Mouse (Mus musculus) heart, postnatal 0 days (tissue): Measurements from ENCODE around the gene Aplp2. TPM values are rescaled to one million over a fixed set of nuclear protein-coding genes. Genes with fewer than 3 reads are reported as not detected.

ENCODE experiments used
- ATAC-seq: fragments of 200-750 bp; cut with Nextera tagmentation; 2 replicates; pipeline ENCODE4 v1.8.0; 2017; ENCODE audit warnings: low read depth, moderate number of reproducible peaks, moderate library complexity; ENCODE audit not compliant: insufficient read depth
- DNase-seq: peaks from one replicate; pipeline ENCODE4 v3.0.0-alpha.2; 2016; ENCODE audit warnings: low spot score
- H3K27ac ChIP-seq: fragments of 300-500 bp; sonication (generic); 2 replicates; pipeline ENCODE4 v1.5.1; 2014; ENCODE audit warnings: low read depth, mild to moderate bottlenecking
- H3K27me3 ChIP-seq: fragments of 300-500 bp; sonication (generic); 2 replicates; pipeline ENCODE4 v1.6.1; 2014; ENCODE audit warnings: low read length, mixed read lengths; ENCODE audit not compliant: control insufficient read depth, insufficient read depth
- H3K36me3 ChIP-seq: fragments of 300-500 bp; sonication (generic); replicated peaks from 2 replicates; pipeline ENCODE4 v1.6.1; 2014; ENCODE audit warnings: low read length, mixed read lengths; ENCODE audit not compliant: control insufficient read depth, insufficient read depth
- H3K4me1 ChIP-seq: fragments of 300-500 bp; sonication (generic); 2 replicates; pipeline ENCODE4 v1.6.1; 2014; ENCODE audit warnings: antibody characterized with exemption; ENCODE audit not compliant: control insufficient read depth, insufficient read depth
- H3K4me2 ChIP-seq: fragments of 300-500 bp; sonication (generic); 2 replicates; pipeline ENCODE4 v1.6.1; 2014; ENCODE audit warnings: low read depth, mild to moderate bottlenecking, low read length, moderate library complexity
- H3K4me3 ChIP-seq: fragments of 300-500 bp; sonication (generic); 2 replicates; pipeline ENCODE4 v1.5.1; 2014; ENCODE audit warnings: low read depth, low read length
- H3K9ac ChIP-seq: fragments of 300-500 bp; sonication (generic); replicated peaks from 2 replicates; pipeline ENCODE4 v1.6.1; 2014; ENCODE audit warnings: low read depth, low read length, mixed read lengths
- H3K9me3 ChIP-seq: fragments of 300-500 bp; sonication (generic); replicated peaks from 2 replicates; pipeline ENCODE4 v1.6.1; 2016; ENCODE audit warnings: low read length; ENCODE audit not compliant: control insufficient read depth
- CTCF ChIP-seq: IDR thresholded peaks from 2 replicates; pipeline ENCODE4 v1.5.1; 2016; ENCODE audit warnings: antibody characterized with exemption, control low read depth, low read depth
- EP300 ChIP-seq: IDR thresholded peaks from 2 replicates; pipeline ENCODE4 v1.6.1; 2016; ENCODE audit warnings: antibody characterized with exemption, low read depth
- WGBS: fragments of 180-500 bp; shearing (Covaris S2); extraction: QIAGEN DNeasy Blood & Tissue Kit; methylation state at CpG from one replicate; pipeline ENCODE4 v1.1.7; 2014; 5-methylcytosine and 5-hydroxymethylcytosine counted together
- polyA plus RNA-seq: library from polyadenylated mRNA; unstranded; fragments of >200 nt; fragmentation: Nextera tagmentation; extraction: Ambion mirVana; gene quantifications from 2 replicates; pipeline ENCODE4 v1.2.1, GENCODE M21; 2015
- total RNA-seq: library from RNA; depleted of rRNA; stranded (reverse); fragments of >200 nt; gene quantifications from 2 replicates; pipeline ENCODE4 v1.2.3, GENCODE M21; 2014; ENCODE audit warnings: low replicate concordance

Gene Aplp2
- total and polyA plus RNA-seq, 2 experiments from 2014 or later, result 305 to 312 TPM

DNA sequence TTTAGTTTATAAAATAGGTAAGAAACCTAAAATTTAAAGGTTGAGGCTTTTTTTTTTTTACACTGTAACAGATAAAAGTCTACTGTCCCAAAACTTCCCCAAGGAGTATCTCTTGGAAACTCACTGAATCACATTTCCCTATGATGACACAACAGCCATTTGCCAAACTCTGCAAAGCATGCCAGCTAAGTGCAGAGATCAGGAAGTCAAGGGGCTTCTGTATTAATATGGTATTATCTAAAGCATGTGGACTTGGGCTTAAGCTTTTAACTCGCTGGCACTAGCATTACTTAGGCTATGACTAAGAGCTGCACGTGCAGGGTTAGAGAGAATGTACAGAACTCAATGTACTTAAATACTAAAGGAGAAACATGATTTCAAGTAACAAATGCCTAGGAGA is 22.4 kb downstream of the Aplp2 start:
- Histone ChIP-seq H3K36me3 (no peaks in the 10 kb centered on the region), H3K27ac (no peak overlapping the region), H3K9ac (no peak overlapping the region), H3K9me3 (no peaks in the 10 kb centered on the region), H3K4me3 (no peak overlapping the region), H3K4me2 (no peak overlapping the region), H3K27me3 (no peaks in the 10 kb centered on the region), H3K4me1 (peaks cover 4% of the 10 kb centered on the region; the same call in 1 of the 2 replicates)
- 27% methylated on average over 2 of the region's 2 CpGs for WGBS
- TF ChIP-seq EP300, result no peak
- TF ChIP-seq CTCF, result no peak
- no peak for DNase-seq
- ATAC-seq, result no peak

GRCm38 (mm10) chr9:31184439-31184838 is 27.2 kb downstream of the Aplp2 start:
- Histone ChIP-seq H3K36me3 (no peaks in the 10 kb centered on the region), H3K4me1 (peaks cover 28% of the 10 kb centered on the region), H3K9me3 (no peaks in the 10 kb centered on the region), H3K4me2 (no peak overlapping the region), H3K9ac (no peak overlapping the region), H3K27ac (no peak overlapping the region), H3K4me3 (no peak overlapping the region), H3K27me3 (no peaks in the 10 kb centered on the region)
- no peak for ATAC-seq
- TF ChIP-seq CTCF, result no peak
- TF ChIP-seq EP300, result no peak
- 96% methylated on average over 5 of the region's 5 CpGs for WGBS
- no peak for DNase-seq

DNA sequence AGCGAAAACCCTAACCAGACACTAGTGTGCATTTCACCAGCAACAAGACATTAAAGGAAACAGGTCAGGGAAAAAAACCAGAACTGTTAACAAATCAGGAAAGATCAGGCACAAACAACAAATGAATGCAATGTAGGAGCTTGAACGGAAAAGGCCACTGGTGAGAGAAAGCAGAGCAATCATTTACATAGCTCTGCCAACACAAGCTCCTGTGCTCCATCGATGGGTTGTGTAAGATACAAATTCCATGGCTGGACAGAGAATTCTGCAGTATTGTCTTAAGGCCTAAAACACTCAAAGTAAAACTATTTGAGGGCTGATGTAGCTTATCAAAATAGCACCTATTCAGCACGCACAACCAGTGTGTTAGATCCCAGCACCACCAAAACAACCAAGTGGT is 28.6 kb downstream of the Aplp2 start:
- H3K4me2 ChIP-seq, result no peak overlapping the region
- peaks cover 27% of the 10 kb centered on the region for H3K4me1 ChIP-seq
- 0 out of 2 replicates have a peak overlapping the region, but pooled peaks have one; percentile 20 for H3K27ac ChIP-seq
- WGBS, result 52% methylated on average over 4 of the region's 4 CpGs
- H3K27me3 ChIP-seq, result no peaks in the 10 kb centered on the region
- H3K9me3 ChIP-seq, result no peaks in the 10 kb centered on the region
- H3K4me3 ChIP-seq, result no peak overlapping the region
- no peaks in the 10 kb centered on the region for H3K36me3 ChIP-seq
- peak; percentile 32 for DNase-seq
- ATAC-seq, result no peak
- H3K9ac ChIP-seq, result no peak overlapping the region
- TF ChIP-seq EP300, result no peak

DNA sequence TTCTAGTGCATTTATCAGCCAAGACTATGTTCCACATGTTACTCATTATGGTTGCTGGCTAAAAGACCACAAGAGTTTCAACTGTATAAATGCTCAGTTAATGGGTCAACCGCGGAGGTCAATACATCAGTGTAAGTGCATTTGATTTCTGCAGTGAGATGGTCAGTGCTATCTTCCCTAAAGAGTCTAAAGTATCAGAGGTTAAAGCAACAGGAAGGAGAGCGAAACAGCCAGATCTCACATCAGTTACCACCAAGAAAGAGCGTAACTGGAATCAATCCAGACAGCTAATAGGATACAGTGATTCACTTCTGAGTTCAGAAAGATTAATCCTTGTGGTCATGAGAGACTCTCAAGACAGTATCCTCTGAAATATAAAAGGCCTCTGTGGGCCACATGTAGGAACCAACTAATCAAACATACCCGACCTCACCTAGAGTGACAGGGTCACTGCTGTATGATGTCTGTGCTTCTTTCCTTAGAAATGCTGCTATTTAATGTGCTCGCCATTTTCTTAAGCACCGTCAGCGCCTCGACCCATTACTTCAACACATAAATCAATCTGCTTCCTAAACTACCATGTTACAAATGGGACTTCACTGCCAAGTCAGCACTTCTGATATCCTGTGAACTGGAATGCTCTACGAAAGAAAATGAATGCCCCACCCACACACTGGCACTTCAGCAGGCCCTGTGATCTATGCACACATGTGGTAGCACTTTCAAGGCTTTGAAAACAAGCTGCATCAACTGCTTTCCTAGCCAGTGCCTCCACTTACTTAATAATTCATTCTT is 30.1 kb downstream of the Aplp2 start:
- H3K27me3 ChIP-seq, result no peaks in the 10 kb centered on the region
- WGBS, result 54% methylated on average over 10 of the region's 10 CpGs
- no peaks in the 10 kb centered on the region for H3K9me3 ChIP-seq
- no peak for TF ChIP-seq CTCF
- TF ChIP-seq EP300, result no peak
- H3K9ac ChIP-seq, result no peak overlapping the region
- ATAC-seq, result no peak
- H3K36me3 ChIP-seq, result no peaks in the 10 kb centered on the region
- no peak for DNase-seq
- H3K4me2 ChIP-seq, result no peak overlapping the region
- no peak overlapping the region for H3K27ac ChIP-seq
- H3K4me1 ChIP-seq, result peaks cover 42% of the 10 kb centered on the region
- no peak overlapping the region for H3K4me3 ChIP-seq

DNA sequence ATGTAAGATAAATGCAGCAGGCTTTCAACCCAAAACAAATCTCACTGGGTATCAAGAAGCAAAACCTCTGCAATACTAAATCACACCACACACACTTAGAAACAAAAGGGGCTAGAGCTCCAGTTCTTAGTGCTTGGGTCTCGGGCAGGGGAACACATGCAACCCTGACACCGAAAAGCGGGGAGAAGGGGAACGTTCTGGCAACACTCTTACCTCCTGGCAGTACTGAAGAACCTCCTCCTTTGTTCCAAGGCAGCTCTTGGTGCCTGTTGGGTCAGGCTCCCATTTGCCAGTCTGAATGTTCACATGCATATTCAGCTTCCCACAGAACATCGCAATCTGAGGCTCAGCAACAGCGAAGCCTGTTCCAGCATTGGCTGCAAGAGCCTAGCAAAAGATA is 33.9 kb downstream of the Aplp2 start:
- H3K4me3 ChIP-seq, result no peak overlapping the region
- peaks cover 53% of the 10 kb centered on the region for H3K4me1 ChIP-seq
- no peak overlapping the region for H3K4me2 ChIP-seq
- no peak overlapping the region for H3K27ac ChIP-seq
- DNase-seq (no peak), ATAC-seq (no peak)
- no peak for TF ChIP-seq EP300
- TF ChIP-seq CTCF, result no peak
- H3K36me3 ChIP-seq, result 0 out of 2 replicates have a peak, but pooled peaks cover 11% of the 10 kb centered on the region
- no peaks in the 10 kb centered on the region for H3K9me3 ChIP-seq
- H3K9ac ChIP-seq, result no peak overlapping the region
- WGBS, result 89% methylated on average over 6 of the region's 6 CpGs
- H3K27me3 ChIP-seq, result no peaks in the 10 kb centered on the region
